Mouse (Mus musculus): ENCODE measurements around the gene Arhgap10. TPM values are rescaled to one million over a fixed set of nuclear protein-coding genes. Genes with fewer than 3 reads are reported as not detected.

The Arhgap10 gene
- polyA plus RNA-seq, 1 experiment from 2014 or later, result 16.0 TPM

GRCm38 (mm10) chr8:77223123-77223522 lies 294.6 kb downstream of the Arhgap10 start:
- no peaks in the 10 kb centered on the region for H3K9me3 ChIP-seq
- 61% methylated on average over 4 of the region's 4 CpGs for whole genome bisulfite sequencing
- no peaks in the 10 kb centered on the region for H3K4me1 ChIP-seq (replicated peaks)
- no peak overlapping the region for H3K27ac ChIP-seq
- H3K27me3 ChIP-seq (ENCODE audit: insufficient read depth, poor library complexity, severe bottlenecking), result no peaks in the 10 kb centered on the region
- H3K4me3 ChIP-seq, result no peak overlapping the region
- no peaks in the 10 kb centered on the region for H3K36me3 ChIP-seq
- DNase-seq (ENCODE audit: low spot score), result no peak

DNA sequence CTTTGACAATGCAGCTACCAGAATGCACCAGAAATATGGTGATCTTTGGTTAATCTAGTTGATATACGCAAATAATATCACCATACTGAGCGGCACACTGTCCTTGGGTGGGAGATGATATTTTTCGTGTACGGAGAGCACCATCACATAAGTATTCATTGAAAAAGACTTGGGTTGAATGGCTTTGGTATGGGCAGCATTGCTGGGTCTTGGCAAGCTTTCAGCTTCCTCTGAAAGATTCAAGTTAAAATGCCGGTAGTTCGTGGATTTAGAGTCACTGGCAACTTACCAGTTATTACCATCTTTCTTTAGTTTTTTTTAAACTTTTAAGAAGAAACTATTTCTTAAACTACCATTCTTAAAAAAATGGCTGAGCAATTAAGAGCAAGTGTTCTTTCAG lies 302.6 kb downstream of the Arhgap10 start:
- no peak for DNase-seq (ENCODE audit: low spot score)
- Histone ChIP-seq H3K27me3 (ENCODE audit: insufficient read depth, poor library complexity, severe bottlenecking) (no peaks in the 10 kb centered on the region), H3K9me3 (no peaks in the 10 kb centered on the region), H3K4me3 (no peak overlapping the region), H3K36me3 (no peaks in the 10 kb centered on the region), H3K27ac (no peak overlapping the region), H3K4me1 (replicated peaks) (peaks cover 8% of the 10 kb centered on the region; the same call in 1 of the 2 replicates)
- WGBS, result 93% methylated on average over 6 of the region's 6 CpGs

DNA sequence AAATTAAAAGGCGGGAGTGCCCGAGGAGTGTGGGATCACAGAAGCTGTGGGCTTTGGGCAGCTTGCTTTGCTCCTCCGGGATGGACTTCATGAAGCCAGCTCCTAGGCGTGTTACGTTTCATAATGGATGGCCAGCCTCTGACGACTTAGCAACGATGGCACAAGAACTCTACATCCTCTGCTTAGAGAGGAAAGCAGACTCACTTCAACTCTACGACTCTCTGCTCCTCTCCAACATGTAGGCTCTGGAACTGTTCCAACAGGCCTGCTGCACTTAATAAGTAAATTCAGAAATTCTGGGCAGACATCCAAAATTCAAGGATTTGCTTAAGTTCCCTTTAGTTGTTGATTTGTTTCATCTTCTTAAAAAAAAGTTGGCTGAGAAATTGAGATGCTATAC lies 303.1 kb downstream of the Arhgap10 start:
- Histone ChIP-seq H3K9me3 (no peaks in the 10 kb centered on the region), H3K4me3 (no peak overlapping the region), H3K36me3 (no peaks in the 10 kb centered on the region), H3K27me3 (ENCODE audit: insufficient read depth, poor library complexity, severe bottlenecking) (no peaks in the 10 kb centered on the region), H3K4me1 (replicated peaks) (peaks cover 8% of the 10 kb centered on the region; the same call in 1 of the 2 replicates), H3K27ac (no peak overlapping the region)
- WGBS, result 90% methylated on average over 8 of the region's 8 CpGs
- no peak for DNase-seq (ENCODE audit: low spot score)

- no peaks in the 10 kb centered on the region for H3K9me3 ChIP-seq
- peaks cover 8% of the 10 kb centered on the region; the same call in 1 of the 2 replicates for H3K4me1 ChIP-seq (replicated peaks)
- DNase-seq (ENCODE audit: low spot score), result no peak
- H3K27me3 ChIP-seq (ENCODE audit: insufficient read depth, poor library complexity, severe bottlenecking), result no peaks in the 10 kb centered on the region
- H3K36me3 ChIP-seq, result no peaks in the 10 kb centered on the region
- H3K4me3 ChIP-seq, result no peak overlapping the region
- WGBS, result 73% methylated on average over 3 of the region's 3 CpGs
- no peak overlapping the region for H3K27ac ChIP-seq
These were observed 303.8 kb downstream of the Arhgap10 start for GRCm38 (mm10) chr8:77213893-77214464.

GRCm38 (mm10) chr8:77209297-77209696 lies 308.5 kb downstream of the Arhgap10 start:
- 92% methylated on average over 3 of the region's 3 CpGs for WGBS
- Histone ChIP-seq H3K4me3 (no peak overlapping the region), H3K9me3 (no peaks in the 10 kb centered on the region), H3K27me3 (ENCODE audit: insufficient read depth, poor library complexity, severe bottlenecking) (no peaks in the 10 kb centered on the region), H3K36me3 (no peaks in the 10 kb centered on the region), H3K27ac (no peak overlapping the region), H3K4me1 (replicated peaks) (peaks cover 8% of the 10 kb centered on the region; the same call in 1 of the 2 replicates)
- no peak for DNase-seq (ENCODE audit: low spot score)

Other genes with a start within 250 kb of the Arhgap10 start
- gene Prmt9, start 31.4 kb upstream of the Arhgap10 start, polyA plus RNA-seq (2016; fragmentation: Nextera tagmentation; extraction: Ambion mirVana), result 19.5 and 21.9 TPM in 2 replicates
- gene Tmem184c, start 92.7 kb upstream of the Arhgap10 start, polyA plus RNA-seq (2016; fragmentation: Nextera tagmentation; extraction: Ambion mirVana), result 45.0 and 46.6 TPM in 2 replicates
- 18.1 and 18.6 TPM in 2 replicates for gene Ednra, start 206.5 kb upstream of the Arhgap10 start, polyA plus RNA-seq (2016; fragmentation: Nextera tagmentation; extraction: Ambion mirVana)

Measured in hindbrain, embryonic 10.5 days (tissue).